Mouse (Mus musculus): ENCODE measurements around the gene Gorasp2. TPM values are rescaled to one million over a fixed set of nuclear protein-coding genes. Genes with fewer than 3 reads are reported as not detected.
A peak's percentile ranks its signal among the peaks of the same experiment; 100 is the strongest.

Gorasp2 gene
- total RNA-seq, 2 experiments from 2014 or later, result 92.7 to 96.6 TPM

DNA sequence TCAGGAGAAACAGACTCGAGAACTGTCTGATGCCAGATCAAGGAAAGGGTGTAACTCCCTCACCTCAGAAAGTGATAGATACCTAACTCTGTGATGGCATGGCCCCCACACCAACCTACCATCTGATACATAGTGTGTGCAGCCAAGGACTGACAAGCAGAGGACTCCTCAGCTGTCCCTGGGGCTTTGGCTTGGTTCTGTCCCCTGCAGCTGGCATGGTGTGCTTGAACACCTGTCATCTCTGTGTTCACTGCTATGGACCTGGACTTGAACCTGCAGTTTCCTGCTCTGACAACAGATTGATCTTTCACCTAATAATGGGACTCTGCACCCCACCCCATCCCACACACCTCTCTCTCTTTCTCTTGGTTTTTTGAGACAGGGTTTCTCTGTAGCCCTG is 29.0 kb upstream of the Gorasp2 start:
- no peak for TF ChIP-seq CTCF (IDR thresholded peaks at IDR 0.05)
- DNase-seq (ENCODE audit: extremely low spot score in 1 of 2, low spot score in 2 of 2), result no peak
- Histone ChIP-seq H3K4me3 (no peak overlapping the region), H3K27ac (no peak overlapping the region)
- intact Hi-C loops (cut with DNase I), result no loop called here

DNA sequence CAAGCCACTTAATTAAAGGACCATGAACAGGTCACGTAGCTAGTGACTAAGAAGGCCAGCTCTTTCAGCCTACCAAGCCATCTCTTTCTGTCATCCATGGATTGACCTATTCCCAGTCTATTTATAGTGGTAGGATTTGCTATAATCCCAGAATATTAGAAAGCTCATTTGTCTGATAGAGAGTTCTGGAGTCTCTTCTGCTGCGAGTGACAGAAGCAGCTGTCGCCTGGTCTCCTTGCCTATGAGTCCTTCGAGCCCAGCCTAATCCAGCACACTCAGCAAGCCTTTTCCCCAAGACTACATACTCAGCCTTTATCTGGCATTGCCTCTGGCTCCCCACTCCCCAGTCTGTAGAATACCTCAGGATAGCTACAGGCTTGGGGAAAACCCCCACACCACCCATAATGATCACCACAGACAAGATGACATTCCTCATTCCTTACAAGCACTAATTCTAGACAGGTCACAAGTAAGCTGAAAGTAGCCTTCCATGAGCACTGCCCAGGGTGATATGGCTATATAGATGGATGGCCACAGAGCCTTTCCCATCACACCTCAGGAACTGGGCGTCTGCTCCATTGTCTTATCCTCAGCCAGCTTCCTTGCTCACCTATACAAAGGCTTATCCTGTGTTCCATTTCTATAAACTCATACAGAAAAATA is 27.2 kb upstream of the Gorasp2 start:
- no peak overlapping the region for H3K4me3 ChIP-seq
- no peak overlapping the region for H3K27ac ChIP-seq
- intact Hi-C loops (cut with DNase I), result no loop called here
- no peak for TF ChIP-seq CTCF (IDR thresholded peaks at IDR 0.05)
- no peak for DNase-seq (ENCODE audit: extremely low spot score in 1 of 2, low spot score in 2 of 2)

DNA sequence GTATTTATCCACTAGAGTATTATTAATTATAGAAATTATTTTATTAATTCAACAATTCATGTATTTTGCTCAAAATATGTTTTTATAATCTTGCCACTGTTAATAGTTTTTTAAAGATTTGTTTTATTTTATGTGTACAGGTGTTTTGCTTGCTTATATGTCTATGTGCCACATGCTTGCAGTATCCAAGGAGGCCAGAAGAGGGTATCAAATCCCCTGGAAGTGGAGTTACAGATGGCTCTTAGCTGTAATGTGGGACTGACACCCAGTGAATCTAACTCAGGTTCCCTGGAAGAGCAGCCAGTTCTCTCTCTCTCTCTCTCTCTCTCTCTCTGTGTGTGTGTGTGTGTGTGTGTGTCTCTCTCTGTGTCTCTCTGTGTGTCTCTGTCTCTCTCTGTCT is 20.4 kb upstream of the Gorasp2 start:
- H3K27ac ChIP-seq, result no peak overlapping the region
- intact Hi-C loops (cut with DNase I), result no loop called here
- peak; percentile 2; the same call in 1 of the 2 replicates for TF ChIP-seq CTCF (IDR thresholded peaks at IDR 0.05)
- no peak overlapping the region for H3K4me3 ChIP-seq
- DNase-seq (ENCODE audit: extremely low spot score in 1 of 2, low spot score in 2 of 2), result no peak

DNA sequence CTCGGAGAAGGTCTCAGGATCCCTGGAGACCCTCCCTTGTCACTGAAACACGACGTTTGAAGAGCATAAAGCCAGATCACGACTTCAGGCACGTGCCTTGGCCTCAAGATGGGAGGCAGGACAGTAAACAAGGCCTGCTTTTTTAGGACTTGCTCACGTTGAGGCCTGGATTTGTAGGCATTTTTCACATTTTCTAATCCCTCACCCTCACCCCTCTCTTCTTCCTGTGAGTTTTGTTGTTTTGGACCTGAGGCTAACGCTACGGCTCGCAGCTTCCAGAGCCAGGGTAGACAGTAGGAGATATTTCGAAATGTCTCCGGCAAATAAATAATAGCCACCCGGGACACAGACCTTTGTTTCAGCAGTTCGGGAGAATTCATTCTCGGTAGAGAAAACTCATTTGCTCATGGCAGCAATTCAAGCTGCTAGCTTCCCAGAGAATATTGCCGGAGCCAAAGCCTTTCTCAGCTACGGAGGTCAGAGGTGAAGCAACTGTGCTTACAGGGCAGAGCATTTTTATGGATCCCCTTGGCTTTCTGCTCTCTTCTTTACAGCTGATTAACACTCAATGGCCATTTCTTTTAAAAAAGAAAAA is 18.3 kb upstream of the Gorasp2 start:
- DNase-seq (ENCODE audit: extremely low spot score in 1 of 2, low spot score in 2 of 2), result no peak
- intact Hi-C loops (cut with DNase I), result no loop called here
- H3K27ac ChIP-seq, result no peak overlapping the region
- H3K4me3 ChIP-seq, result no peak overlapping the region
- no peak for TF ChIP-seq CTCF (IDR thresholded peaks at IDR 0.05)

DNA sequence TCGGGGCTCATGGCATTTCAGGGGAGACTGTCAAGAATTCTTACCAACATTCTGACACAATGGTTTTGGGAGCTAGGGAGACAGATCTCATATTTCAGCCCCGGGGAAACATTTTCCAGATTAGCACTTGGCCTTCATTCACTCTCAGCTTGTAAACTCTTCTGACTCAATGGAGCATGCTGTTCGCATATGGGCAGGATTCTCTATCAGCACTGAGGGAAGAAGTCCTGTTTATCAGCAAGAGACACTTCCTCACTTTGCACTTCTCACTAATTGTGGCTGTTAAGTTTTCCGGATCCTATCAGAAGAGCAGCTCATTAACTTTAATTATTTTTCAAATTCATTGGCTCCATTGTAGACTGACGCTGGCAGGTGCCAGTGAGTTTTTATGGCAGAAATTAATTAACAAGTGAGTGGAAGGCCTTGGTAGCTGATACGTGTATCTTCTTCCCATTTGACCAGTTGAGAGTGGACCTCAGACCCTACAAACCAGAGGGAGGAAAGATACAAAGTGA is 16.1 kb upstream of the Gorasp2 start:
- DNase-seq (ENCODE audit: extremely low spot score in 1 of 2, low spot score in 2 of 2), result no peak
- no peak for TF ChIP-seq CTCF (IDR thresholded peaks at IDR 0.05)
- Histone ChIP-seq H3K27ac (no peak overlapping the region), H3K4me3 (no peak overlapping the region)
- intact Hi-C loops (cut with DNase I), result no loop called here

DNA sequence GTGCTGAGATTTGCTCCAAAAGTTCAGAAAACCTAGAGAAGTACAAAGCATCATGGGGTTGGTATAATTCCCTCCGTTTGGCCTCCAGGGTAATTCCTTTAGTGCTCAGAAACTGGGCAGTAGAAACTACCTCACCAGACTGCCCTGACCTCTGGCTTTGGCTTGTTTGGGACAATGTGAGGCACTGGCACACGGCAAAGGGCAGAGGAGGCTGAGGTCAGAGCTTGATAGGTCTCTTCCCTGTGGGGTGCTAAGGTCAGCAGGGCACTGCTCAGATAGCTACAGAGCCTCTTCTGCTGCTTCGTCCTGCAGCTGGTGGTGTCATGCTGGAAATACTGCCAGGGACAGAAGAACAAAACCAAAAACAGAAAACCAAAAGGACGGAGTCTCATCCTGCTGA is 13.7 kb upstream of the Gorasp2 start:
- intact Hi-C loops (cut with DNase I), result no loop called here
- no peak for TF ChIP-seq CTCF (IDR thresholded peaks at IDR 0.05)
- Histone ChIP-seq H3K27ac (no peak overlapping the region), H3K4me3 (no peak overlapping the region)
- no peak for DNase-seq (ENCODE audit: extremely low spot score in 1 of 2, low spot score in 2 of 2)

DNA sequence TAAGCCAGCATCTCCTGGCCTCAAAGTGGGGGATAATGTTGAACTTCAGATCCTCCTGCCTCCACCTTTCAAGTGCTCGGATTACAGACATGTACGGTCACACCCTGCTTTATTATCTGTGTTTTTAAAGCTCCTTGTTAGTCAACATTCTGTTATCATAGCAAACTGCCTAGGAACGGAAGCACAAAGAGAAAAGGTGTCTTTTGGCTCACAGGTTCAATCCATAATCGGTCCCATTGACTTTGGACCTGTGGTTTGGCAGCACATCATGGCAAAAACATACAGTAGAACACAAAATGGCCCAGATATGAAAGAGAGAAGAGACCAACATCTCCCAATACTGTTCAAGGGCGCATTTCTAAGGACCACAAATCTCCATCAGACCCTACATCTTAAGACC is 13.1 kb upstream of the Gorasp2 start:
- no peak for DNase-seq (ENCODE audit: extremely low spot score in 1 of 2, low spot score in 2 of 2)
- no peak for TF ChIP-seq CTCF (IDR thresholded peaks at IDR 0.05)
- Histone ChIP-seq H3K27ac (no peak overlapping the region), H3K4me3 (no peak overlapping the region)
- intact Hi-C loops (cut with DNase I), result no loop called here

GRCm38 (mm10) chr2:70649471-70649870 is 11.9 kb upstream of the Gorasp2 start:
- no peak for DNase-seq (ENCODE audit: extremely low spot score in 1 of 2, low spot score in 2 of 2)
- no peak for TF ChIP-seq CTCF (IDR thresholded peaks at IDR 0.05)
- Histone ChIP-seq H3K27ac (no peak overlapping the region), H3K4me3 (no peak overlapping the region)
- intact Hi-C loops (cut with DNase I), result no loop called here

- DNase-seq (ENCODE audit: extremely low spot score in 1 of 2, low spot score in 2 of 2), result no peak
- no peak overlapping the region for H3K4me3 ChIP-seq
- intact Hi-C loops (cut with DNase I), result no loop called here
- TF ChIP-seq CTCF (IDR thresholded peaks at IDR 0.05), result no peak
- no peak overlapping the region for H3K27ac ChIP-seq
Measured at GRCm38 (mm10) chr2:70651820-70652219, 9.6 kb upstream of the Gorasp2 start.

GRCm38 (mm10) chr2:70657083-70657482 is 4.3 kb upstream of the Gorasp2 start:
- Histone ChIP-seq H3K27ac (no peak overlapping the region), H3K4me3 (no peak overlapping the region)
- intact Hi-C loops (cut with DNase I), result no loop called here
- TF ChIP-seq CTCF (IDR thresholded peaks at IDR 0.05), result no peak
- DNase-seq (ENCODE audit: extremely low spot score in 1 of 2, low spot score in 2 of 2), result no peak

- intact Hi-C loops (cut with DNase I), result no loop called here
- H3K4me3 ChIP-seq, result peak within 1 kb of the TSS; percentile 74
- H3K27ac ChIP-seq, result peak within 1 kb of the TSS; percentile 91
- DNase-seq (ENCODE audit: extremely low spot score in 1 of 2, low spot score in 2 of 2), result no peak
- TF ChIP-seq CTCF (IDR thresholded peaks at IDR 0.05), result no peak
Measured at GRCm38 (mm10) chr2:70661715-70662495, 529 bp downstream of the Gorasp2 start, which contains the start of gene Gm26558. Gene Gm26558, minus strand, starts transcription at chr2:70662108.

GRCm38 (mm10) chr2:70663764-70664163 is 2.4 kb downstream of the Gorasp2 start:
- TF ChIP-seq CTCF (IDR thresholded peaks at IDR 0.05), result no peak; the same call in 1 of the 2 replicates
- H3K27ac ChIP-seq, result no peak overlapping the region
- no peak for DNase-seq (ENCODE audit: extremely low spot score in 1 of 2, low spot score in 2 of 2)
- intact Hi-C loops (cut with DNase I), result no loop called here
- H3K4me3 ChIP-seq, result no peak overlapping the region

All from left cerebral cortex, adult 2 months (tissue).